ENCODE assay signal across 8 mouse cellular contexts in genomic region chr11:3293361-3293760, GRCm38 (mm10). TPM values are rescaled to one million over a fixed set of nuclear protein-coding genes. Genes with fewer than 3 reads are reported as not detected.
DNase-seq lines count a peak whose midpoint lies in the region; ATAC-seq and TF ChIP-seq lines count a peak whose summit lies in the region.

No protein-coding gene starts in this region.

- TF ChIP-seq EP300 in heart, adult 2 months (IDR thresholded peaks at IDR 0.05; ENCODE audit: insufficient read depth, low read depth, low read length): no peak

- H3K79me2 ChIP-seq in heart, adult 2 months (replicated peaks; ENCODE audit: control insufficient read depth, insufficient read depth, low read length): 0 out of 2 replicates have a peak, but pooled peaks cover 2% of the 10 kb centered on the region

- no peak for TF ChIP-seq POLR2A in heart, adult 2 months (IDR thresholded peaks at IDR 0.05; ENCODE audit: insufficient read depth, low read depth, low read length)

- 61% methylated on average over 4 of the region's 4 CpGs for WGBS in heart, embryonic 12.5 days
- WGBS in heart, adult 2 months: 47% methylated on average over 4 of the region's 4 CpGs
- 10% methylated on average over 4 of the region's 4 CpGs for WGBS in forebrain, embryonic 15.5 days
- WGBS in liver, embryonic 16.5 days (ENCODE audit: insufficient replicate concordance): 39% methylated on average over 4 of the region's 4 CpGs

- TF ChIP-seq CTCF in heart, adult 2 months (IDR thresholded peaks at IDR 0.05): no peak
- TF ChIP-seq CTCF in E14TG2a.4 (conservative IDR thresholded peaks at IDR 0.05; ENCODE audit: low read length): no peak

- no peak for ATAC-seq in heart, embryonic 12.5 days (ENCODE audit: insufficient number of reproducible peaks, low FRiP score)
- no peak for ATAC-seq in forebrain, embryonic 15.5 days (replicated peaks)
- no peak for ATAC-seq in liver, embryonic 16.5 days (ENCODE audit: low read depth)
- ATAC-seq in activated CD4-positive, CD25-positive, alpha-beta regulatory T cell, adult 4 months: no peak

- peak overlapping the region; percentile 100; the same call in 1 of the 2 replicates for H3K27ac ChIP-seq in heart, embryonic 12.5 days (ENCODE audit: poor library complexity, severe bottlenecking)
- no peak overlapping the region for H3K27ac ChIP-seq in heart, adult 2 months
- peak overlapping the region; percentile 100 for H3K27ac ChIP-seq in forebrain, embryonic 15.5 days (replicated peaks)
- no peak overlapping the region; the same call in 1 of the 2 replicates for H3K27ac ChIP-seq in liver, embryonic 16.5 days (ENCODE audit: low read length)

- peaks cover 40% of the 10 kb centered on the region for H3K4me1 ChIP-seq in heart, embryonic 12.5 days (replicated peaks)
- peaks cover 9% of the 10 kb centered on the region for H3K4me1 ChIP-seq in heart, adult 2 months (ENCODE audit: control insufficient read depth, insufficient read depth, low read length)
- H3K4me1 ChIP-seq in E14TG2a.4 (replicated peaks; ENCODE audit: low read depth, low read length): peaks cover 55% of the 10 kb centered on the region
- peaks cover 50% of the 10 kb centered on the region for H3K4me1 ChIP-seq in forebrain, embryonic 15.5 days
- peaks cover 44% of the 10 kb centered on the region for H3K4me1 ChIP-seq in liver, embryonic 16.5 days (ENCODE audit: control insufficient read depth, low read depth, low read length)

- no peak for DNase-seq in heart, adult 2 months
- no peak for DNase-seq in embryo, embryonic 11 days
- no peak for DNase-seq in cerebellum, adult 11-12 months

- peak overlapping the region; percentile 73 for H3K4me3 ChIP-seq in heart, embryonic 12.5 days
- H3K4me3 ChIP-seq in heart, adult 2 months: no peak overlapping the region
- H3K4me3 ChIP-seq in E14TG2a.4 (replicated peaks; ENCODE audit: low read length): peak overlapping the region; percentile 94
- peak overlapping the region; percentile 75 for H3K4me3 ChIP-seq in forebrain, embryonic 15.5 days
- peak overlapping the region; percentile 84 for H3K4me3 ChIP-seq in liver, embryonic 16.5 days (ENCODE audit: low read depth, low read length)

- intact Hi-C loops in heart, adult 2 months (cut with DNase I): loop anchor here (5.0 kb wide), 2 partner anchors 91 to 114 kb away; partner anchors contain the start of genes Eif4enif1 and Limk2

- peaks cover 54% of the 10 kb centered on the region for H3K36me3 ChIP-seq in heart, embryonic 12.5 days
- H3K36me3 ChIP-seq in heart, adult 2 months (ENCODE audit: control insufficient read depth, insufficient read depth, low read length): no peaks in the 10 kb centered on the region; the same call in 1 of the 2 replicates
- H3K36me3 ChIP-seq in E14TG2a.4 (ENCODE audit: insufficient read depth, low read length): peaks cover 70% of the 10 kb centered on the region
- H3K36me3 ChIP-seq in forebrain, embryonic 15.5 days: peaks cover 41% of the 10 kb centered on the region
- peaks cover 11% of the 10 kb centered on the region for H3K36me3 ChIP-seq in liver, embryonic 16.5 days (ENCODE audit: control insufficient read depth, insufficient read depth)

- H3K4me2 ChIP-seq in heart, embryonic 12.5 days: peak overlapping the region; percentile 99
- H3K4me2 ChIP-seq in forebrain, embryonic 15.5 days (replicated peaks): peak overlapping the region; percentile 93
- peak overlapping the region; percentile 98 for H3K4me2 ChIP-seq in liver, embryonic 16.5 days (ENCODE audit: low read depth, low read length)

- H3K9me3 ChIP-seq in heart, embryonic 12.5 days (replicated peaks): no peaks in the 10 kb centered on the region
- H3K9me3 ChIP-seq in E14TG2a.4 (ENCODE audit: low read length): no peaks in the 10 kb centered on the region
- no peaks in the 10 kb centered on the region for H3K9me3 ChIP-seq in forebrain, embryonic 15.5 days
- no peaks in the 10 kb centered on the region for H3K9me3 ChIP-seq in liver, embryonic 16.5 days (replicated peaks; ENCODE audit: control insufficient read depth, low read length)

- H3K9ac ChIP-seq in heart, embryonic 12.5 days: peak overlapping the region; percentile 97
- no peak overlapping the region for H3K9ac ChIP-seq in heart, adult 2 months (ENCODE audit: low read depth, low read length)
- H3K9ac ChIP-seq in forebrain, embryonic 15.5 days (replicated peaks): peak overlapping the region; percentile 99
- H3K9ac ChIP-seq in liver, embryonic 16.5 days (ENCODE audit: low read depth, low read length): no peak overlapping the region

- no peaks in the 10 kb centered on the region for H3K27me3 ChIP-seq in heart, embryonic 12.5 days (replicated peaks)
- H3K27me3 ChIP-seq in heart, adult 2 months (ENCODE audit: control insufficient read depth, insufficient read depth, low read length): no peaks in the 10 kb centered on the region
- no peaks in the 10 kb centered on the region for H3K27me3 ChIP-seq in E14TG2a.4 (ENCODE audit: insufficient read depth, low read length)
- H3K27me3 ChIP-seq in forebrain, embryonic 15.5 days: no peaks in the 10 kb centered on the region
- no peaks in the 10 kb centered on the region for H3K27me3 ChIP-seq in liver, embryonic 16.5 days (ENCODE audit: control insufficient read depth, insufficient read depth, low read depth, low read length)

RNA-seq across cellular contexts. Expression of gene Patz1, which starts 4.7 kb away (rescaled TPM):
- polyA plus RNA-seq in heart, embryonic 12.5 days (2016; fragmentation: Nextera tagmentation; extraction: Ambion mirVana): 35.6 and 39.5 TPM in 2 replicates
- 10 to 100 TPM; 19.4 to 30.8 TPM for total RNA-seq in heart, adult 2 months (2021)
- polyA plus RNA-seq in heart, adult 2 months (2012; rRNA removed): 16.3 and 19.9 TPM in 2 replicates
- polyA plus RNA-seq in forebrain, embryonic 15.5 days (2015; fragmentation: Nextera tagmentation; extraction: Ambion mirVana): 63.5 and 66.2 TPM in 2 replicates
- polyA plus RNA-seq in liver, embryonic 16.5 days (2015; fragmentation: Nextera tagmentation; extraction: Ambion mirVana): 8.7 and 9.2 TPM in 2 replicates
- polyA plus RNA-seq in activated CD4-positive, CD25-positive, alpha-beta regulatory T cell, adult 4 months (2017; shearing (Covaris generic)): 10 to 100 TPM; 13.3 to 15.6 TPM

RNA-seq across cellular contexts. Expression of gene Drg1, which starts 27.1 kb away (rescaled TPM):
- 159 and 171 TPM in 2 replicates for polyA plus RNA-seq in heart, embryonic 12.5 days (2016; fragmentation: Nextera tagmentation; extraction: Ambion mirVana)
- 10 to 100 TPM; 59.0 to 61.7 TPM for total RNA-seq in heart, adult 2 months (2021)
- 19.9 and 38.5 TPM in 2 replicates for polyA plus RNA-seq in heart, adult 2 months (2012; rRNA removed)
- polyA plus RNA-seq in forebrain, embryonic 15.5 days (2015; fragmentation: Nextera tagmentation; extraction: Ambion mirVana): 249 and 257 TPM in 2 replicates
- polyA plus RNA-seq in liver, embryonic 16.5 days (2015; fragmentation: Nextera tagmentation; extraction: Ambion mirVana): 91.6 and 103 TPM in 2 replicates
- 100 to 1,000 TPM; 166 to 178 TPM for polyA plus RNA-seq in activated CD4-positive, CD25-positive, alpha-beta regulatory T cell, adult 4 months (2017; shearing (Covaris generic))

RNA-seq across cellular contexts. Expression of gene Pik3ip1, which starts 36.8 kb away (rescaled TPM):
- polyA plus RNA-seq in heart, embryonic 12.5 days (2016; fragmentation: Nextera tagmentation; extraction: Ambion mirVana): 20.2 and 21.3 TPM in 2 replicates
- 10 to 100 TPM; 29.4 to 36.4 TPM for total RNA-seq in heart, adult 2 months (2021)
- 29.5 and 36.2 TPM in 2 replicates for polyA plus RNA-seq in heart, adult 2 months (2012; rRNA removed)
- 34.4 and 36.6 TPM in 2 replicates for polyA plus RNA-seq in forebrain, embryonic 15.5 days (2015; fragmentation: Nextera tagmentation; extraction: Ambion mirVana)
- polyA plus RNA-seq in liver, embryonic 16.5 days (2015; fragmentation: Nextera tagmentation; extraction: Ambion mirVana): 1.4 and 1.9 TPM in 2 replicates
- polyA plus RNA-seq in activated CD4-positive, CD25-positive, alpha-beta regulatory T cell, adult 4 months (2017; shearing (Covaris generic)): 10 to 100 TPM; 32.9 to 53.5 TPM

Comparison
In these comparisons a context has a peak if more than half of its experiments do, and no peak if none do; other contexts are left out.
1. H3K27ac ChIP-seq: peak in heart, embryonic 12.5 days (single experiment) and forebrain, embryonic 15.5 days (single experiment); none in heart, adult 2 months (single experiment) and liver, embryonic 16.5 days (single experiment).
2. H3K9ac ChIP-seq: peak in heart, embryonic 12.5 days (single experiment) and forebrain, embryonic 15.5 days (single experiment); none in heart, adult 2 months (single experiment) and liver, embryonic 16.5 days (single experiment).
3. Peak in every context shown above with its lines, with median percentiles within 50 percentile points of each other: H3K4me2 ChIP-seq.